Mouse (Mus musculus) adrenal gland, postnatal 4 days (tissue): ENCODE data around the gene Nsl1. TPM values are rescaled to one million over a fixed set of nuclear protein-coding genes. Genes with fewer than 3 reads are reported as not detected.
A peak's percentile ranks its signal among the peaks of the same experiment; 100 is the strongest.
"Not testable (repeated sequence)": the region's sequence is repeated elsewhere in the genome, so short reads cannot be mapped to it uniquely, and the experiment has no call there.

Source experiments
- DNase-seq, 2 experiments: peaks; one replicate each; pipeline ENCODE4 v3.0.0; 2021 to 2022; ENCODE audit warnings: low spot score in 2 of 2, mixed read lengths in 2 of 2
- long read RNA-seq, 2 experiments: library from polyadenylated mRNA; stranded (forward); transcript quantifications; one replicate each; pipeline ENCODE4 v2.0.0; 2021
- total RNA-seq, 2 experiments: library from RNA; stranded (reverse); gene quantifications; 2 replicates each; pipeline ENCODE4 v1.2.3; 2021

Gene Nsl1
- 1 to 10 TPM; 7.5 to 7.6 TPM for total RNA-seq
- long read RNA-seq, experiment 1, full-length matches to known transcripts, result 8 of 10 reads
- long read RNA-seq, experiment 1, partial matches to known transcripts, result 0 of 10 reads
- long read RNA-seq, experiment 1, other reads (novel, unspliced or antisense), result 2 of 10 reads
- long read RNA-seq, experiment 2, full-length matches to known transcripts, result 16 of 21 reads
- long read RNA-seq, experiment 2, partial matches to known transcripts, result 0 of 21 reads
- long read RNA-seq, experiment 2, other reads (novel, unspliced or antisense), result 5 of 21 reads

DNA sequence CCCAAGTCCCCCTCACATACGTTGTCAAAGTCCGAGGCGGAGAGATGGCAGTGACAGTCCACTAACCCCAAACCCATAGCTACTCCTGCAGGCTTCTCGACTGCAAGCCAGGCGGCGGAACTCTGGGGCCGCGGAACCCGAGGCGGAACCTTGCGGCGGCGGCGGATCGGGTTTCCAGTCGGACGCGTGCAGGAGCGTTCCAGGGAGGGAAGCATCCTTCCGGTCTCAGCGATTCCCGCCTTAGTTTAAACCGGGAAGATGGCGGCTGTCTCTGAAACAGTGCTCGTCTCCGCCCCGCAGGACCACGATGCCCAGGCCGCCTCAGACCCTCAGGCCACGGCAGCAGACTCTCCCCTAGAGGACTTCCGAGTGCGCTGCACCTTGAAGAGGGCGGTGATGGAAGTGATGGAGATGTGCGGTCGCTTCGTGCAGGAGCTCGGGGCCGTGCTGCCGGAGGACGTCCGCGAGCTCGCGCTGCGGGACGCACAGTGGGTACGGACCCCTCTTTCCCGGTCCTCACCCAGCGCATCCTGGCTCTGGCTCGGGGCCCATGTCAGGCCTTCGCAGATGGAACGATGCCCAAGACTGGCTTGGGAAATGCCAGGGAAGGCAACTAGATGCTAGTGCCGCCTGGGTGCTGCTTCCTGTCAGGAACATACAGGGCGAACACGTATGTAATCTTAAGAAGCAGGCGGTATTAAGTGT, at the start of gene Nsl1, which contains the start of gene Tatdn3:
TSS of gene Nsl1 (plus strand) at position 232 of the 705 bp plus-strand sequence.
TSS of gene Tatdn3 (minus strand) at position 152 of the 705 bp plus-strand sequence.
- peak; percentile 86 to 94 for DNase-seq

GRCm38 (mm10) chr1:191014271-191014670, 48.5 kb upstream of the Nsl1 start:
- no peak for DNase-seq

DNA sequence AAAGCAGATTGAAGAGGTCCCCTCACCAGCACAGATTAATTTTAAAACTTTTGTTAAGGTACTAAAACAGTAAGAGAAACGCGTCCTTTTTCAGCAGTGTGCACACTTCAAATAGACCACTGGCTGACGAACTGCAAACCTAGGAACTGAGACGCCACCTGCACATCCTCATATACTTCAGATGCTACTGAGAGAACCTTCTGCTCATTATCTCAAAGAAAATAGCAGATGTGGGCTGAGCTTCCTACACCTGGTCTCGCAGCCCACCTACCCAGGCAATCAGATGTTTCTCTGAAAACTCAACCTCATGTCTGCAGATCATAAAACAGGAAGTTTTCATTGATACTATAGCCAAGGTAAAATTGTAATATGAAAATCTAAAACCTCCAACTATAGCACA, 43.0 kb upstream of the Nsl1 start:
- DNase-seq, result no peak

GRCm38 (mm10) chr1:191020217-191020924, 42.4 kb upstream of the Nsl1 start:
- DNase-seq, result no peak

- no peak for DNase-seq
Measured at GRCm38 (mm10) chr1:191021016-191021415, 41.8 kb upstream of the Nsl1 start.

GRCm38 (mm10) chr1:191023140-191023539, 39.7 kb upstream of the Nsl1 start:
- DNase-seq, result no peak

DNA sequence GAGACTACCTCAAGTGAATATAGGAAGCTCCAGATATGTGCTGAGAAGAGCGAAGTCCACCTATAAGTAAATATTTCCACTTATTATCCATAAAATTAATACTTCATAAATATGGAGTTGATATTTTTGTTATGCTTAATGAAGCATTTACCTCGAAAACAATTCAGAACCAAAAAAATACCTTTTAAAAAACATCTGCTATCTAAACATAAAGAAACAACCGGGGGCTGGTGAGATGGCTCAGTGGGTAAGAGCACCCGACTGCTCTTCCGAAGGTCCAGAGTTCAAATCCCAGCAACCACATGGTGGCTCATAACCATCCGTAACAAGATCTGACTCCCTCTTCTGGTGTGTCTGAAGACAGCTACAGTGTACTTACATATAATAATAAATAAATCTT, 39.0 kb upstream of the Nsl1 start:
- not testable (repeated sequence) for DNase-seq

GRCm38 (mm10) chr1:191025016-191026012, 37.5 kb upstream of the Nsl1 start:
- peak in 1 of 2 experiments; percentile 9 for DNase-seq

- peak; percentile 91 to 98 for DNase-seq
Measured at GRCm38 (mm10) chr1:191026021-191026713, 36.6 kb upstream of the Nsl1 start, which contains the start of gene Flvcr1. TSS of gene Flvcr1 (minus strand) at chr1:191026158.

DNA sequence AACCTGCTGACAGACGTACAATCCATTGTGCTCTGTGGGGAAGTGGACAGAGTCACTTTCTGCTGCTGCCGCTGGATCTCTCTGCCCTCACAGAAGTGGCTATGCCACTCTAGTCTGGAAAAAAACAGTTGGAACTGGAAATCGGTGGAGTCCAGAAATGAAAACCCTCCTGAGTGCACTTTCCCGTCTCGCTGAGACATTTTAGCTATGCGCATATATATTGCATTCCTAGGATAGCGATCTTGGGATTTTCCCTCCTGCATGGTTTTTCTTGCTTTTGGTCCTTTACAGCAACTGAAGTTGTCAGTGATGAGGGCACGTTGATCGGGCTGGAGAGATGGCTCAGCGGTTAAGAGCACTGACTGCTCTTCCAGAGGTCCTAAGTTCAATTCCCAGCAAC, 32.6 kb upstream of the Nsl1 start:
- DNase-seq, result no peak

- not testable (repeated sequence) for DNase-seq
Measured at GRCm38 (mm10) chr1:191030922-191031425, 31.8 kb upstream of the Nsl1 start.

- DNase-seq, result no peak
Measured at GRCm38 (mm10) chr1:191035649-191036048, 27.2 kb upstream of the Nsl1 start.

DNA sequence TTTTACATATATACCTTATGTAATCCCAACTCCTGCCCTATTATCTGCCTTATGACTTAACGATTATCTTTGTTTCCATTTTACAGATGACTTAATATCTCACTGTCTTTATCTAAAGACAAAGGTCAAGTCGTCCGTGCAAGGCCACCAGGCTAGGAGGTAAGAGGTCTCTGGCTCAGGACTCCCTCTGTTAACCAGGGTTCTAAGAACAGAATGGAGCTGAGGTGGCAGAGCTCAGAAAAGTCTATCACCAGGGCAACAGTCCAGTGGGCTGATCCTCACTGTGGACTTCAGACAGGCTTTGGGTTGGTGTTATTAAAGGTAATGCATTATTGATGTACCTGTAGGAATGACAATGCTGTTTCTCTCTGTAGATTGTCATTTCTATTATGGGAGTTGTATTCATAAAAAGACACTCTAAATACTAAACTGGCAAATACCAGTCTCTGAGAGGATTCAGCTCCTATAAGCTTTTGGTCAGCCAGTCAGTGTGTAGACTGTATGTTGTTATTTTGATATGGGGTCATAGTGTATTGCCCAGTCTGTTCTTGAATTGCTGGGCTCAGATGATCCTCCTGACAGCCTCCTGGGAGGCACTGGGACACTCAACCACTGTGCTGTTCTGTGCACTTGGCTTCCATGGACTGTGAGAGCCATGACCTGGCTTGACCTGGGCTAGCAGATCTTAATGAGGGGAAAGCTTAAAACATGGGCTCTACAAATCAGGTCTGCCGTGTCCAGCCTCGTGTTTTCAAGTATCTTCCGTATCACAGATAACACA, 26.1 kb upstream of the Nsl1 start, which contains the start of gene Spata45:
TSS of gene Spata45 (plus strand) at position 86 of the 781 bp plus-strand sequence.
- DNase-seq, result no peak

- no peak for DNase-seq
Measured at GRCm38 (mm10) chr1:191037999-191038398, 24.8 kb upstream of the Nsl1 start.

- no peak for DNase-seq
Measured at GRCm38 (mm10) chr1:191041352-191041751, 21.5 kb upstream of the Nsl1 start.

- no peak for DNase-seq
Measured at GRCm38 (mm10) chr1:191042106-191042505, 20.7 kb upstream of the Nsl1 start.

DNA sequence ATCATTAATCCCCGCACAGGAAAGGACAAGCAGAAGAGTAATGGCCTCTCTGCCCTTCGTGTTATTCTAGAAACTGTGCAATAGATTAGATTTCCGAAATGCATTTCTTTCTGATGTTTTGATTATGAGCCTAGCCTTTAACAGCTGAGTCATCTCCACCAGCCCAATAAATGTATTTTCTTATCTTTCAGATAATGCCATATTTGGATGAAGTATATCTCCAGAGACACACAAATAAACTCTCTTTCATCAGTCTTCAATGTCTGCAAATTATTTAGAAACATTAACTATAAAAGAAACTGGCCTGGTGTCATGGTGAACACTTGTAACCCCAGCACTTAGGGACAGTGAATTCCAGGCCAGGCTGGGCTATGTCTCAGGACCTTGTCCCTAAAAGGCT, 20.1 kb upstream of the Nsl1 start:
- no peak for DNase-seq

DNA sequence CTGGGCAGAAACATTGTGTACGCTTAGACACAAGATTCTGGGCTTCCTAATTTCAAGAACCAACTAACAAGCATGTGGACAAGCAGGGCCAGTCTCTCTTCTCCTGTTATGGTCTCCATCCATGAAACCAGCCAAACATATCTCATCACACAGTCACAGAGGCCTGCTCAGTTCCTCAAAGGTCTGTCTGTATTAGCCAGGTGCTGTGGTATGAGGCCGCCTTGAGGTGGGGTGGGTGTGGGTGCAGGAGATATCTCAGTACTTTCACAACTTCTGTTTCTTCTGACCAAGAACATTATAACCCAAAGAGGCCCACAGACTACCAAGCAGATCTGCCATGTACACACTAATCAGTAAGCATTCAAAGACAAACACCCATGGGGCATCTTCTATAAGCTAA, 17.5 kb upstream of the Nsl1 start:
- no peak for DNase-seq
